Mouse (Mus musculus): ENCODE measurements at regions not wholly inside any gene's neighbourhood (a gene's known extent, or its start where the extent isn't known, plus 50 kb on each side); places are given as distances from the start of the nearest gene placed in this dataset.

- no peak for DNase-seq
Measured at GRCm38 (mm10) chr1:81950140-81950550, 282.8 kb upstream of the Gm9747 start.

GRCm38 (mm10) chr1:81950853-81951252 is 282.1 kb upstream of the Gm9747 start:
- DNase-seq = no peak

- DNase-seq = no peak
Measured at GRCm38 (mm10) chr1:81951493-81952011, 281.4 kb upstream of the Gm9747 start.

GRCm38 (mm10) chr1:81952095-81952494 is 280.8 kb upstream of the Gm9747 start:
- no peak for DNase-seq

GRCm38 (mm10) chr1:81954507-81954906 is 278.4 kb upstream of the Gm9747 start:
- DNase-seq = no peak

- DNase-seq = no peak
Measured at GRCm38 (mm10) chr1:81967062-81967461, 265.9 kb upstream of the Gm9747 start.

GRCm38 (mm10) chr1:81967746-81968295 is 265.1 kb upstream of the Gm9747 start:
- DNase-seq = no peak

GRCm38 (mm10) chr1:81972575-81972974 is 260.3 kb upstream of the Gm9747 start:
- no peak for DNase-seq

GRCm38 (mm10) chr1:81973481-81973880 is 259.4 kb upstream of the Gm9747 start:
- no peak for DNase-seq

- no peak for DNase-seq
Measured at GRCm38 (mm10) chr1:82007943-82008342, 225.0 kb upstream of the Gm9747 start.

GRCm38 (mm10) chr1:82008805-82009204 is 224.1 kb upstream of the Gm9747 start:
- DNase-seq = no peak

- DNase-seq = no peak
Measured at GRCm38 (mm10) chr1:82010995-82011394, 221.9 kb upstream of the Gm9747 start.

GRCm38 (mm10) chr1:82015341-82015740 is 217.6 kb upstream of the Gm9747 start:
- DNase-seq = peak in 1 of 2 experiments; percentile 1

GRCm38 (mm10) chr1:82018701-82019404 is 214.1 kb upstream of the Gm9747 start:
- no peak for DNase-seq

- DNase-seq = no peak
Measured at GRCm38 (mm10) chr1:82027761-82028160, 205.2 kb upstream of the Gm9747 start.

GRCm38 (mm10) chr1:82031130-82031529 is 201.8 kb upstream of the Gm9747 start:
- no peak for DNase-seq

GRCm38 (mm10) chr1:82032410-82032809 is 200.5 kb upstream of the Gm9747 start:
- no peak for DNase-seq

GRCm38 (mm10) chr1:82038171-82038570 is 194.7 kb upstream of the Gm9747 start:
- no peak for DNase-seq

GRCm38 (mm10) chr1:82038698-82039097 is 194.2 kb upstream of the Gm9747 start:
- DNase-seq = no peak

GRCm38 (mm10) chr1:82041286-82042050 is 191.4 kb upstream of the Gm9747 start:
- DNase-seq = no peak

GRCm38 (mm10) chr1:82042051-82042432 is 190.9 kb upstream of the Gm9747 start:
- no peak for DNase-seq

- no peak for DNase-seq
Measured at GRCm38 (mm10) chr1:82042527-82042926, 190.4 kb upstream of the Gm9747 start.

GRCm38 (mm10) chr1:82066291-82066690 is 166.6 kb upstream of the Gm9747 start:
- DNase-seq = no peak

GRCm38 (mm10) chr1:82068571-82068970 is 164.3 kb upstream of the Gm9747 start:
- no peak for DNase-seq

All from lung, adult 18-20 months (tissue).